Mouse (Mus musculus): ENCODE results near the gene Wnt11. TPM values are rescaled to one million over a fixed set of nuclear protein-coding genes. Genes with fewer than 3 reads are reported as not detected.

The Wnt11 gene
- total and polyA plus RNA-seq, 3 experiments, result not detected

DNA sequence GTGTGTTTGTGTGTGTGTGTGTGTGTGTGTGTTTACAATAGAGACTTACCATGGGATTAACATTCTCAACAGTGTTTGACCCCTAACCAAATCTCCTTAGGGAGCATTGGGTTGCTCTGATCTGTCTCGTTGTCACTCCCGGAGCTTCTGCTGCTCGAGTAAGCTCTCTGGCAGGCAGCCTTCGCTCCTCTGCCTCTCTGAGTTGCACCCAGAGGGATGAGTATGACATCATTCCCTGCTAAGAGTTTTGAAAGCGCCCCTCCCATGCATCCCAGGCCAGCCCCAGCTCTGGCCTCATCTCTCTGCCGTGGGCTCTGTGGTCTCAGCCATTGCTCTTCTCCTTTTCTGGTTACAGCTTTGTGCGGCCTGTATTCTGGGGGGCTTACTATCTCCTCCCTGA is 33.8 kb upstream of the Wnt11 start:
- no peak for DNase-seq (ENCODE audit: low read depth, low spot score)
- Histone ChIP-seq H3K4me3 (ENCODE audit: control insufficient read depth in 1 of 2, insufficient read depth in 1 of 2, low read depth in 2 of 2, low read length in 2 of 2) (no peak overlapping the region), H3K9ac (ENCODE audit: control insufficient read depth, low read depth, low read length, poor library complexity, severe bottlenecking) (no peak overlapping the region), H3K4me1 (ENCODE audit: control insufficient read depth in 1 of 2, insufficient read depth in 2 of 2, low read length in 2 of 2) (no peaks in the 10 kb centered on the region), H3K36me3 (ENCODE audit: control insufficient read depth in 1 of 2, insufficient read depth in 2 of 2, low read length in 2 of 2) (no peaks in the 10 kb centered on the region), H3K27ac (ENCODE audit: control insufficient read depth, low read depth, low read length) (no peak overlapping the region), H3K9me3 (replicated peaks; ENCODE audit: insufficient read depth, low read length) (no peaks in the 10 kb centered on the region), H3K79me2 (ENCODE audit: control insufficient read depth, insufficient read depth, low read length, poor library complexity) (no peaks in the 10 kb centered on the region), H3K27me3 (ENCODE audit: control insufficient read depth in 1 of 2, insufficient read depth in 2 of 2, low read length in 2 of 2) (no peaks in the 10 kb centered on the region; a peak in 4 of 4 replicates)
- TF ChIP-seq TCF12 (IDR thresholded peaks at IDR 0.05; ENCODE audit: low read depth, low read length) (no peak), NRF1 (IDR thresholded peaks at IDR 0.05; ENCODE audit: insufficient read depth, low read depth, low read length, poor library complexity, severe bottlenecking) (no peak), MXI1 (IDR thresholded peaks at IDR 0.05; ENCODE audit: low read depth, low read length) (no peak), MAFK (IDR thresholded peaks at IDR 0.05; ENCODE audit: borderline replicate concordance, low read depth, low read length) (no peak), KAT2A (conservative IDR thresholded peaks at IDR 0.05; ENCODE audit: low read depth, low read length) (no peak), GABPA (IDR thresholded peaks at IDR 0.05; ENCODE audit: low read depth, low read length) (no peak), GATA1 (IDR thresholded peaks at IDR 0.05; ENCODE audit: low read depth, low read length) (no peak), RAD21 (IDR thresholded peaks at IDR 0.05; ENCODE audit: low read depth, low read length) (no peak), TAL1 (IDR thresholded peaks at IDR 0.05; ENCODE audit: low read length) (no peak), CHD2 (IDR thresholded peaks at IDR 0.05; ENCODE audit: low read length) (no peak), MYC (IDR thresholded peaks at IDR 0.05; ENCODE audit: low read depth, low read length) (no peak), ZMIZ1 (IDR thresholded peaks at IDR 0.05; ENCODE audit: low read depth, low read length) (no peak), ZNF384 (IDR thresholded peaks at IDR 0.05; ENCODE audit: low read depth, low read length) (no peak), ZC3H11A (IDR thresholded peaks at IDR 0.05; ENCODE audit: low read depth, low read length) (no peak), TBP (IDR thresholded peaks at IDR 0.05; ENCODE audit: low read depth, low read length) (no peak), MAZ (IDR thresholded peaks at IDR 0.05; ENCODE audit: low read depth, low read length) (no peak), MAX (IDR thresholded peaks at IDR 0.05; ENCODE audit: low read length) (no peak), POLR2AphosphoS2 (IDR thresholded peaks at IDR 0.05; ENCODE audit: low read length) (no peak)

DNA sequence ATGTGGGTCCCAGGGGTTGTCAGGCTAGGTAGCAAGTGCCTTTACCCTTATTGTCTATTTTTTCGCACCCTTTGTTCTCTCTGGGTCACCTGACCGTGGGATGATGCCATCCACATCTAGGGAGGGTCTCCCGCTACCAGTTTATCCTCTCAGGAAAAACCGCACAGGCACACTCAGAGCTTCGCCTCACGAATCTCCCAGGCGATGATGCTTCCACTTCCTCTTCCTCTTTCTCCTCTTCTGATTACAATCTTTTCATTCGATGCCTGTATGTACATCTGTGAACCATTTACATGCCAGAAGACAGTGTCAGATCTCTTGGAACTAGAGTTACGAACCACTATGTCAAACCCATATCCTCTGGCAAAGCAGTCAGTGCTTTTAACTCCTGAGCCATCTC is 31.7 kb upstream of the Wnt11 start:
- no peak overlapping the region for H3K9ac ChIP-seq (ENCODE audit: control insufficient read depth, low read depth, low read length, poor library complexity, severe bottlenecking)
- H3K27ac ChIP-seq (ENCODE audit: control insufficient read depth, low read depth, low read length), result no peak overlapping the region
- H3K27me3 ChIP-seq (ENCODE audit: control insufficient read depth in 1 of 2, insufficient read depth in 2 of 2, low read length in 2 of 2), result no peaks in the 10 kb centered on the region; a peak in 1 of 4 replicates
- H3K36me3 ChIP-seq (ENCODE audit: control insufficient read depth in 1 of 2, insufficient read depth in 2 of 2, low read length in 2 of 2), result no peaks in the 10 kb centered on the region
- no peak overlapping the region for H3K4me3 ChIP-seq (ENCODE audit: control insufficient read depth in 1 of 2, insufficient read depth in 1 of 2, low read depth in 2 of 2, low read length in 2 of 2)
- H3K4me1 ChIP-seq (ENCODE audit: control insufficient read depth in 1 of 2, insufficient read depth in 2 of 2, low read length in 2 of 2), result no peaks in the 10 kb centered on the region
- no peaks in the 10 kb centered on the region for H3K9me3 ChIP-seq (replicated peaks; ENCODE audit: insufficient read depth, low read length)
- peak; percentile 53; the same call in 1 of the 2 replicates for TF ChIP-seq ELF1 (IDR thresholded peaks at IDR 0.05; ENCODE audit: low read depth, low read length)
- TF ChIP-seq EP300 (IDR thresholded peaks at IDR 0.05; ENCODE audit: low read depth in 1 of 2, low read length in 2 of 2), result 0 out of 4 replicates have a peak, but pooled peaks of 1 of the 2 experiments have one; percentile 12
- no peak for TF ChIP-seq CTCF (IDR thresholded peaks at IDR 0.05 in 2 of 3, conservative IDR thresholded peaks at IDR 0.05 in 1 of 3; ENCODE audit: control insufficient read depth in 1 of 3, insufficient read depth in 1 of 3, low read depth in 2 of 3, low read length in 3 of 3, poor library complexity in 1 of 3, severe bottlenecking in 1 of 3)
- peak; percentile 55 for TF ChIP-seq GATA1 (IDR thresholded peaks at IDR 0.05; ENCODE audit: low read depth, low read length)
- no peak for TF ChIP-seq TCF12 (IDR thresholded peaks at IDR 0.05; ENCODE audit: low read depth, low read length)
- no peak for TF ChIP-seq KAT2A (conservative IDR thresholded peaks at IDR 0.05; ENCODE audit: low read depth, low read length)
- no peak for TF ChIP-seq USF1 (IDR thresholded peaks at IDR 0.05; ENCODE audit: low read depth, low read length)
- no peak for TF ChIP-seq RAD21 (IDR thresholded peaks at IDR 0.05; ENCODE audit: low read depth, low read length)
- peak; percentile 45 for DNase-seq (ENCODE audit: low read depth, low spot score)
- H3K79me2 ChIP-seq (ENCODE audit: control insufficient read depth, insufficient read depth, low read length, poor library complexity), result no peaks in the 10 kb centered on the region
